8 mouse cellular contexts compared by ENCODE assay signal in genomic region chr16:30587494-30588327, GRCm38 (mm10). TPM values are rescaled to one million over a fixed set of nuclear protein-coding genes. Genes with fewer than 3 reads are reported as not detected.
DNase-seq lines count a peak whose midpoint lies in the region; ATAC-seq and TF ChIP-seq lines count a peak whose summit lies in the region.

TSS of gene Lsg1 (minus strand) at chr16:30587592.

- WGBS in kidney, embryonic 14.5 days: 4% methylated on average over 35 of the region's 35 CpGs
- 2% methylated on average over 35 of the region's 35 CpGs for WGBS in limb, embryonic 15.5 days

- peak within 1 kb of the TSS; percentile 86 for H3K9ac ChIP-seq in kidney, embryonic 14.5 days (ENCODE audit: low read depth, low read length)
- peak within 1 kb of the TSS; percentile 85 for H3K9ac ChIP-seq in limb, embryonic 15.5 days

- TF ChIP-seq POLR2A in bone marrow macrophage, adult 2 months (IDR thresholded peaks at IDR 0.05; ENCODE audit: borderline replicate concordance, low read depth, low read length): no peak
- peak; percentile 83 for TF ChIP-seq POLR2A in embryonic fibroblast, embryonic 13.5 days (IDR thresholded peaks at IDR 0.05; ENCODE audit: low read depth, low read length)

- ATAC-seq in kidney, embryonic 14.5 days (ENCODE audit: low FRiP score, low TSS enrichment): peak; percentile 92
- ATAC-seq in limb, embryonic 15.5 days (ENCODE audit: insufficient number of reproducible peaks, low FRiP score, low TSS enrichment, low read depth): peak; percentile 92

- no peak for TF ChIP-seq CTCF in bone marrow macrophage, adult 2 months (IDR thresholded peaks at IDR 0.05; ENCODE audit: low read depth, low read length)
- no peak for TF ChIP-seq CTCF in embryonic fibroblast, embryonic 13.5 days (IDR thresholded peaks at IDR 0.05; ENCODE audit: borderline replicate concordance, insufficient read depth, low read length)

- no peaks in the 10 kb centered on the region for H3K27me3 ChIP-seq in kidney, embryonic 14.5 days (ENCODE audit: control insufficient read depth, insufficient read depth, low read length)
- no peaks in the 10 kb centered on the region for H3K27me3 ChIP-seq in limb, embryonic 15.5 days

- H3K9me3 ChIP-seq in kidney, embryonic 14.5 days (ENCODE audit: control insufficient read depth, low read length): no peaks in the 10 kb centered on the region
- no peaks in the 10 kb centered on the region for H3K9me3 ChIP-seq in limb, embryonic 15.5 days

- H3K36me3 ChIP-seq in kidney, embryonic 14.5 days (ENCODE audit: control insufficient read depth, insufficient read depth, low read length): peaks cover 29% of the 10 kb centered on the region
- peaks cover 28% of the 10 kb centered on the region for H3K36me3 ChIP-seq in limb, embryonic 15.5 days

- H3K4me2 ChIP-seq in kidney, embryonic 14.5 days (replicated peaks; ENCODE audit: low read depth, low read length): peak within 1 kb of the TSS; percentile 79
- peak within 1 kb of the TSS; percentile 79 for H3K4me2 ChIP-seq in limb, embryonic 15.5 days

- peaks cover 8% of the 10 kb centered on the region for H3K4me1 ChIP-seq in bone marrow macrophage, adult 2 months (ENCODE audit: control insufficient read depth, insufficient read depth, low read length)
- peaks cover 3% of the 10 kb centered on the region; the same call in 1 of the 2 replicates for H3K4me1 ChIP-seq in embryonic fibroblast, embryonic 13.5 days (ENCODE audit: control insufficient read depth, insufficient read depth, low read length)
- peaks cover 4% of the 10 kb centered on the region; the same call in 1 of the 2 replicates for H3K4me1 ChIP-seq in kidney, embryonic 14.5 days (ENCODE audit: control insufficient read depth, insufficient read depth, low read length)
- peaks cover 3% of the 10 kb centered on the region; the same call in 1 of the 2 replicates for H3K4me1 ChIP-seq in limb, embryonic 15.5 days

- H3K4me3 ChIP-seq in bone marrow macrophage, adult 2 months (ENCODE audit: insufficient read depth, low read length): peak within 1 kb of the TSS; percentile 96
- peak within 1 kb of the TSS; percentile 92 for H3K4me3 ChIP-seq in embryonic fibroblast, embryonic 13.5 days (ENCODE audit: insufficient read depth, low read length)
- peak within 1 kb of the TSS; percentile 97 for H3K4me3 ChIP-seq in kidney, embryonic 14.5 days (ENCODE audit: low read length)
- H3K4me3 ChIP-seq in limb, embryonic 15.5 days: peak within 1 kb of the TSS; percentile 88

- H3K27ac ChIP-seq in bone marrow macrophage, adult 2 months (ENCODE audit: insufficient read depth, low read depth, low read length): peak within 1 kb of the TSS; percentile 82
- peak within 1 kb of the TSS; percentile 54; the same call in 1 of the 2 replicates for H3K27ac ChIP-seq in embryonic fibroblast, embryonic 13.5 days (ENCODE audit: insufficient read depth, low read length)
- H3K27ac ChIP-seq in kidney, embryonic 14.5 days (ENCODE audit: low read depth, low read length): peak within 1 kb of the TSS; percentile 71; the same call in 1 of the 2 replicates
- H3K27ac ChIP-seq in limb, embryonic 15.5 days: peak within 1 kb of the TSS; percentile 82

- DNase-seq in A20 (ENCODE audit: low read depth, low spot score): peak; percentile 97
- DNase-seq in heart, adult 9 months (ENCODE audit: low spot score in 2 of 2): peak; percentile 79 to 91
- DNase-seq in monocyte, adult 2 months (ENCODE audit: low read depth in 1 of 2, low spot score in 2 of 2): peak; percentile 70 to 80
- DNase-seq in spleen, postnatal 36 days (ENCODE audit: low spot score in 2 of 2): peak; percentile 80 to 88

RNA-seq across cellular contexts. Expression of gene Lsg1, which starts in this region (rescaled TPM):
- 18.2 and 21.1 TPM in 2 replicates for polyA plus RNA-seq in bone marrow macrophage, adult 2 months (2012; ENCODE audit: insufficient read depth, insufficient read length, missing spikeins)
- polyA plus RNA-seq in embryonic fibroblast, embryonic 13.5 days (2011; ENCODE audit: insufficient read length, low read depth, missing spikeins): 31.3 and 39.0 TPM in 2 replicates
- polyA plus RNA-seq in kidney, embryonic 14.5 days (2014; fragmentation: Nextera tagmentation; extraction: Ambion mirVana): 56.8 and 74.8 TPM in 2 replicates
- 57.2 and 66.1 TPM in 2 replicates for polyA plus RNA-seq in limb, embryonic 15.5 days (2015; fragmentation: Nextera tagmentation; extraction: Ambion mirVana)

Comparison
In these comparisons a context has a peak if more than half of its experiments do, and no peak if none do; other contexts are left out.
1. Peak in every context shown above with its lines: DNase-seq, ATAC-seq, H3K4me3 ChIP-seq and H3K27ac ChIP-seq.